Mouse (Mus musculus) heart, adult 2 months (tissue): ENCODE data around the gene Speer3.

ENCODE experiments used
- CTCF ChIP-seq: fragments of 200-600 bp; IDR thresholded peaks from 2 replicates; pipeline ENCODE4 v1.8.1; 2022; ENCODE audit warnings: antibody characterized with exemption, mild to moderate bottlenecking, moderate library complexity
- EP300 ChIP-seq: fragments of 200-500 bp; IDR thresholded peaks from 2 replicates; pipeline ENCODE4 v1.6.1; 2011; ENCODE audit warnings: low read depth, low read length, control low read depth; ENCODE audit not compliant: insufficient read depth

- TF ChIP-seq CTCF (no peak), EP300 (no peak)
Measured at GRCm38 (mm10) chr5:13826708-13827107, 35.3 kb downstream of the Speer3 start.
